Mouse (Mus musculus) layer of hippocampus, postnatal 36 days (tissue): ENCODE measurements at regions not wholly inside any gene's neighbourhood (a gene's known extent, or its start where the extent isn't known, plus 50 kb on each side); places are given as distances from the start of the nearest gene placed in this dataset.

Source experiments
- DNase-seq, 2 experiments: peaks; one replicate each; pipeline ENCODE4 v3.0.0; 2022

DNA sequence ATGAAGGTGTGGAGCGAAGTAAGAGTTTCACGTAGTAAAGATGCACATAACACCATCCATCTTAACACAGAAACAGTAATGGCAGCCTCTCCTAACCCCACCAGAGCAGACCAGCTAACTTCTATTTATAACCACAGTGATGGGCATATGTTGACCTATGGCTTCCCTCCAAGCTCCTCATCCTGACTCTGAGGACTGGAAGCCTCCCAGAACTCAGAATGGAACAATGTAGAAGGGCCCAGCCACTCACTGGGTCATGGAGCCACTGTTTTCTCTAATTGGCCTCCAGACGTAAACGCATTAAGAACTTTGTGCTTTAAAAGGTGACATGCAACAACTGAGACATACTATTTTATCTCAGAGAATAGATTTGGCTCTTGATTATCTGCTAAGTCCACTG is 77.0 kb downstream of the Irs2 start:
- no peak for DNase-seq

DNA sequence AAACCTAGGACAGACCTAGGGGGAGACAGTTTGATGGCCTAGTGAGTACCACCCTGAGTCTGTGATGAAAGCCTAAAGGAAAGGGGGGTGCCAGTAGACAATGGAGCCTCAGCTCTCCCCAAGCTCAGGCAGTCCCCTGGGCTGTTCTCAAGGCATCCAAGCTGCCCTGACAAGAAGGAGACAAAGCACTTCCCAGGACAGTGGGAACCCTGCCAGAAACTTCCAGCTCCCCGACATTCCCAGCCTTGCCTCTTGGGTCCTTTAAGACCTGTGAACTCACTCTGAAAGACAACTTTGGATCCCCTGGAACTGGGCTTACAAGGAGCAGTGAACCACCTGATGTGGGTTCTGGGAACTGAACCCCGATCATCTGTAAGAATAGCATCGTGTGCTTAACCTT is 79.4 kb downstream of the Irs2 start:
- DNase-seq, result no peak

- DNase-seq, result no peak
Measured at GRCm38 (mm10) chr8:10928342-10928794, 79.9 kb downstream of the Irs2 start.

DNA sequence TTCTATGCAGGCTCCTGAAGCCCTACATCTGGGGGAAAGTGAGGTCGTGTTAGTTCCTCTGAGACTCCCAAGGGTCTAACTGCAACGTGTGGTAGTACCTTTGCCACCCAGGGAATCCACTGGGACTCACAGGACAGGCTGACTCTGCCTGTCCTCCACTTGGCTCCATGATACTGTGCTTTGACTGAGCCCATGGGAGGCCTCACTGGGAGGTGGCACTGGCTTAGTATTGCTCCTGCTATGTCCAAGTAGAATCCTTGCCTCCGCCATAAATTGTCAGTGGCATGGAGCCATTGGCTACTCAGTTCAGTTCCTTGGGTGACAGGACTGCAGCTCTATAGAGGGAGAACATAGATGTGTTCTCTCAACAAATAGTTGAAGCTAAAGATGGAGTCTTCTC is 81.1 kb downstream of the Irs2 start:
- no peak for DNase-seq

DNA sequence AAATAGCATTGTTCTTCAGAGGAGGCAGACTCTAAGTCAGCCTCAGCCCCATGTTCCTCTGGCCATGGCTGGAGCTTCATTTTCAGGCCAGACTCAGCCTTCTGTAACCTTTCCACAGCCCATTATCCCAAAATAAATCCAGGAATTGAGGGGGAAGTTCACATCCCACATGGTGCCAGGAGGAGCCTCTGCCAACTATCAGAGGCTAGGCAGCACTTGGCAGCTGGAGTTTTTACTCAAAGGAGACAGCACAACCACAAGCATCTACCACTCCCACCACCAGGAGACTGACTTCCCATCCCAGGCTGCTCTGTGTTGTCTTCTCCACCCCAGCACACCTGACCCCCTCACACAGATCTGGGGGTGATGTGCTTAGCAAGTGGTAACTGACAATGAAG is 81.7 kb downstream of the Irs2 start:
- no peak for DNase-seq

DNA sequence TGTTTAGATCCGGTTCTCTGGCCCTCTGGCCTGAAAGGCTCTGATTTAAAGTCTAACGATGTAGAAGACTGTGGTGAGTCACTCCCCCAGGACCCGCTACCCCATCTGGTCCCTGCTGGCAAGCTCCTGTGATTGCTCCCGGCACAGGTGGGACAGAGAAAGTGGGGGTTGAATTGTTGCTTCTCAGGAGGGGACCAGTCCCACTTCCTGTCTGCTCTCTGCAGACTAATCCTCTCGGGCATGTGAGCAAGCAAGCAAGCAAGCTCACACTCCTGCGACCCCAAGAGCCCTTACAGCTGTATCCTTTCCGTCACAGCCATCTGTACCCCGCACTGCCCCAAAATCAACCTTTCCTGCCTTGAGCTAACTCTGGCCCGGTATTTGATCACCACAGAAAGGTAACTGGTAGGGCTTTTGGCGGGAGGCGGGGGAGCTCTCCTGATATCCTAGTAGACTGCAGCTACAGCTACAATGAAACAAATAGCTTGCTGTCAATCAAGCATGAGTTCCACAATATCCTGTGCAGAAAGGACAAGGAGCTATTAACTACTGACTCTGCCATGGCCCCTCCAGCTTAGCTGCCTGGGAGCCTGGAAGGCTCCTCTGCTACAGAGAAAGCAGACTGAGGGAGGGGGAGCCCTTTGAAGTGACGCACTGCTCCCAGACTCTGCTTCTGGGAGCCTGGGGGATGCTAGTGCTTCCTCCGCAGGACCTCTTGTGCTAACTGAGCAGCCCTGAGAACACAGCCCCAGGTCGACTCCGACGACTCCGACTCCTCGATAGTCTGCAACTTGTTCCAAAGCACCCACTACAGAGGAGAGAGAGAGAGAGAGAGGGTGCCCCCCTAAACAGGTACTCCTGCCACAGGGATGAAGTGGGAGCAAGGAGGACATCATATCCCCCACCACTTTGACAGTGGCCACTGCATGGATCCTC is 82.4 kb downstream of the Irs2 start:
- DNase-seq, result no peak

GRCm38 (mm10) chr8:10924526-10925199 is 83.6 kb downstream of the Irs2 start:
- DNase-seq, result peak in 1 of 2 experiments; percentile 23

DNA sequence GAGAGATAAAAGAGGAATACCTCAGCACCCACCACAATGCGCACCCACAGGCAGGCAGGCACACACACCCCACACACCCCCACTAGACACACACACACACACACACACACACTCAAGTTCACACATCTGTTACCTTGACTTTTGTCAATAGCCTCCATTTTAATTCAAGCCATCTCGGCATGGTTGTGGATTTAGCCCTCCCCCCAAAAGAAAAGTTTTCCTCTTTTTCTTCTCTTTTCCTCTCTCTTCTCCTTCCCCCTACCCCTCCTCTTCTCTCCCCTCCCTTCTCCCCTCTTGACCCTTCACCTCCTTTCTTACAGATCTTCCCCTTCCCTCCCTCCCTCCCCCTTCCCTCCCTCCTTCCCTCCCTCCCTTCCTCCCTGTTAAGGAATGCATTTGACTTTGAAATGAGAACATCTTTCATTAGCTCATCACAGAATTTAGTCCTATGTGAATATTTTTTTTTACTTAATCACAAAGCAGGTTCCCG is 84.2 kb downstream of the Irs2 start:
- no peak for DNase-seq

- DNase-seq, result no peak
Measured at GRCm38 (mm10) chr8:10923071-10924000, 84.9 kb downstream of the Irs2 start.

- DNase-seq, result no peak
Measured at GRCm38 (mm10) chr8:10922209-10923030, 85.8 kb downstream of the Irs2 start.

DNA sequence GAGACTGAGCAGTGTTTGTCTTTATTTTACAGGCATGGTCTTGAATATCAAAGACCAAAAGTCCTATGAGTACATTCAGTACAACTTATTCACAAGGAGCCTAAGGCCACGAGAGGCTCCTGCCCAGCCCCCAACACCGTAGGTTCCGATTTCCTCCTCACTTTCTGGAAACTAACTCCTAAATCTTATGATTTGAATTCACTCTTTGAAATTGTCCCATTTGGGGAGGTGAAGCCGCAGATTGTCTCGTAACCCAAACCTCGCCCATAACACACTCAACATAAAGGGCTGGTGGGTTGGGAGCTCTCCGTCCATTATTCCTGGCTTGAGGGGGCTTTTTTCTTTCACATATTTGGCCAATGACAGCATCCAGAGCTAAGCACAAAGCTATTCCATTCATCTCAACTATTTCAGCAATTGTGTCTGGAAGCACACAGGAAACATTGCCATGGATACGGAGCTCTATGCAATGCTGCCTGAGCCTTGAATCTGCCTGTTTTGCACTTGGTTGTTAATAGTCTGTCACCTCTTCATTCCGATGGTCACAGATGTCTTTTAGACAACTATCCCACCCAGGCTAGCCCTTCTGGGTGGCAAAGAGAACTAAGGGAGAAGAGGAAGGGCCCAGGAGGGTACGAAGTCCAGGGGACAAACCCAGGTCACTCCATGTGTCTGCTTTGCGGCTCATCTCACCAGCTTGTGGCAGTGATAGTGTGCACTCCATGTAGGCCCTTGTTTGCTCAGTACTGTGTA is 86.6 kb downstream of the Irs2 start:
- peak in 1 of 2 experiments; percentile 8 for DNase-seq

DNA sequence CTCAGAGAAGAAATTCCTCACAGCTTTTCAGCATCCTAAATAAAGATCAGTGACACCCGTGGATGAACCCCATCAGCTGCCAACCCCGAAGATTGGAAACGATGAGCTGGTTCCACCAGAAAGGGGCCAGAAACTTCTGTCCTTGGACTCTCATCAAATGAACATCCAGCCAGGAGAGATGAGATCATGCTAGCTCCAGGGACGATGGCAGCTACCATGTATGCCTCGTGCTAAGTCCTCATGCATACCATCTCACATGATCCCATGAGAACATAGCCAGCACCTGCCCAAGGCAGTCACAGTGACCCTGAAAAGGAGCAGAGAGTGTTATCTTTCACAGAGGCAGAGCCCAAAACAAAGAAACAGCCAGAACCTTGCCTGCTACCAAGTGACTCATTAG is 88.6 kb downstream of the Irs2 start:
- DNase-seq, result no peak

- DNase-seq, result no peak
Measured at GRCm38 (mm10) chr8:10918403-10919035, 89.7 kb downstream of the Irs2 start.

DNA sequence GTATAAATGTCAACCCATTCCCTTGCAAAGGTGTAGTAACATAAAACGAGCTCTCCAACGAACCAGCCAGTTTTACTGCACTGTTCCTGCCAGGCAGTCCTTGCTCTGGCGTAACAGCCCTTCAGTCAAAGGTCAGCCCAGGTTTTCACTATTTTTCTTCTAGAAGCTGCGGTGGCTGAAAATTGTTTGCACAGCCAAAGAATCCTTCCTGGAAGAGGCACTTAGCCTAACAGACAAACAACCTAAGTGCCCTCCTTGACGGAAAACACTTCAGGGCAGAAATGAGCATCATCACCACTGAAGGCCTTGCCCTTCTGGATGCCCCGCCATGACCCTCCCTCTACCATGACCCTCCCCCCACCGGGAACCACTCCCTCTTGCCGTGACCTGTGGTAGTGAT is 93.6 kb downstream of the Irs2 start:
- DNase-seq, result no peak

DNA sequence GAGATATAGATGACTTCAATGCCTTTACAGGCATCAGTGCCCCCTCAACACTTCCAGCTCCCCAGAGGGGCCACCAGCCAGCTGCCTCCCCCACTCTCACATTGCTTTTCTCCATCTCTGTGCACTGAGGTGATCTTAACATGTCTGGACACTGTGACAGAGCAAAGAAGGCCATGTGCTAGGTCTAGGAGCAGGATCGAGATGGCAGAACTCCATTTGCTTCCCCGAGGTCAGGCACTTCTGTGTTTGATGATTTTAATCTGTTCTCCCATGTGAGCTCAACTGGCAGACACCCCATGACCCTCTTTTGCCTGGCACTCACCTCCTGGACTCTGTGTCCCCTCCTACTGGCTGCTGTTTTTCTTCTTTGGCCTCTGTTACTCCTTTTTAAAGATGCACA is 95.8 kb downstream of the Irs2 start:
- DNase-seq, result no peak

DNA sequence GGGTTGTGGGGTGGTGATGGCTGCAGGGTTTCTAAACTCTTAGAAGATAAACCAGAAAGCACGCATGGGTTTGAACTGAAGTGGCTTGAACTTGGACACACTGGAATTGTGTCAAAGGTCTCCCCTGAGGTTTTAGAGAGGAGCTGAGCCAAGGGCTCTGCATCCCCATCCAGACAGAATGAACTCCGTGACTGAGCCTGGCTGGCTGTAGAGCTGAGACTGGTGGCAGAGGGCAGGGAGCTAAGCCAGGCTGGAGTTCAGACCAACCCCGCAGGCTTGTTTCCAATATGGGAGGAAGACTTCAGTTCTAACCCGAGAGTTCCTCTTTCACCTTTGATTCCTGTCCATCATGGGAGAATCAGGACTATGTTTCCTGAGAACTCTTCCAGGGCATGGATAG is 96.9 kb downstream of the Irs2 start:
- DNase-seq, result no peak

GRCm38 (mm10) chr8:10910954-10911353 is 97.3 kb downstream of the Irs2 start:
- no peak for DNase-seq

DNA sequence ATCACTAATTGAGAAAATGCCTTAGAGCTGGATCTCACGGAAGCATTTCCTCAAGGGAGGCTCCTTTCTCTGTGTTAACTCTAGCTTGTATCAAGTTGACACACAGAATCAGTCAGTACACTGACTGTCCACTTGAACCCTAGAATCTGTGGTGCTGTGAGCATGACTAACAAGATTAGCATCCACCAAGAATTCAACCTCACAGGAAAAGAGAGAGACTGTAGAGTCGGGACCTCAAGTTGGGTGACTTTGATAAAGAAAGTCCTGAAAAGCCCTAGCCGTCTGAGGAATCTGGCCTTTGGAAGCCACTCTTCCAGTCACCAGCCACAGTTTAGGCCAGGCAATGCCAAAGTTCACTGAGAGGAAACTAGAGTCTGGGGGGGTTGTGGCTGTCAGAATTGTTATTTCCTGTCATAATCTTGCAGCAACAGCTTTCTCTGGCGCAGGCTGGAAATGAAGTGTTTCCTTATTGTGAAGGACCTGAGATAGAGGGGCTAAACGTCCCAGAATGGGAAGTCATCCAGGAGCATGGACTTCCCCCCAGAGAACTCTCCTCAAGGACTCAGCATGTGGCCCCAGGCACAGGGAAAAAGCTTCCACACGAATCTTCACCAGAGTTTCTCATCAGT is 97.9 kb downstream of the Irs2 start:
- no peak for DNase-seq

- DNase-seq, result no peak
Measured at GRCm38 (mm10) chr8:10909155-10909554, 99.1 kb downstream of the Irs2 start.

DNA sequence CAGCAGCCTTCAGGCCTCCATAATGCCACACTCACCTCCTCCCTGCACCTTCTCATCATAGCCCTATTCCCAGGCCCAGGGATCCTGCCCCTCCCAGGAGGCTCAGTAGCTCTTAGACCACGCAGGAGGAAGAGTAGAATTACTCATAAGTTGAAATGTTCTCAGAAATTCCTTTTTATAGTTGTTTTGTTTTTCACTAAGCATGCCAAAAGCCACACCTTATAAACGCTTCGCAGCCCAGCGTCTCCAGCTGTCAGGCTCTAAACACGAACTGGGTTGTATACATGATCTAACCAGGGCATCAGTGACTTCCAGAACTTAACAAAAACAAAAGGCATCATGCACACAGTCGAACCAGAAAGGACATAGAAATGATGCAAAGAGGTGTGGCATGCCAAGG is 101.9 kb downstream of the Irs2 start:
- DNase-seq, result no peak
